Mouse (Mus musculus) ES-Bruce4 (cell line): ENCODE measurements around the gene Kcnq1.

Experiments
- CTCF ChIP-seq: IDR thresholded peaks from one replicate; pipeline ENCODE4 v1.8.1; 2011; ENCODE audit warnings: low read depth, low read length
- EP300 ChIP-seq: IDR thresholded peaks from 2 replicates; pipeline ENCODE4 v1.6.1; 2011; ENCODE audit warnings: low read depth, low read length; ENCODE audit not compliant: insufficient read depth

- TF ChIP-seq CTCF (no peak), EP300 (no peak)
Observed at GRCm38 (mm10) chr7:143438965-143439364, 332.8 kb downstream of the Kcnq1 start.
